Mouse (Mus musculus): Measurements from ENCODE around the gene Nop53.

DNA sequence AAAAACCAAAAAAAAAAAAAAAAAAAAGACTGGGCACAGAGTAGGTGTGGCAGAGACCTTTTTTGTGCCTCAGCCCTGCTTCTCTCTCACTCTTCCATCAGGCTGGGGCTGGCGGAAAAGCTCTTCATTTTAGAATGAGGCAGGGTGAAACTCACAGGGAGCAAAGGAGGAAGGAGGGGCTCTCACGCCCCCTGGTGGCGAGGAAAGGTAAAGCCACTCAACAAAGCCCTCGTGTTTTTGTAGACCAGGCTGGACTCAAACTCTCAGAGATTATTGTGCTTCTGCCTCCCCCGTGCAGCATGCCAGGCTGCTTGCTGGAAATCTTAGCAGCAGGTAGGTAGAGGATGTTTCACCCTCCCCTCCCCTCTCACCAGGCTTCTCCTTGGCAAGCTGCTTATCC lies 28.8 kb upstream of the Nop53 start:
- TF ChIP-seq POLR2A (IDR thresholded peaks at IDR 0.05; ENCODE audit: insufficient read length, low read depth) (no peak), USF1 (IDR thresholded peaks at IDR 0.05; ENCODE audit: low read depth) (no peak), POLR2AphosphoS2 (IDR thresholded peaks at IDR 0.05; ENCODE audit: insufficient read length, low read depth) (no peak), CEBPB (IDR thresholded peaks at IDR 0.05; ENCODE audit: insufficient read depth, poor library complexity, severe bottlenecking) (no peak), E2F4 (IDR thresholded peaks at IDR 0.05; ENCODE audit: insufficient read depth) (no peak), SRF (IDR thresholded peaks at IDR 0.05; ENCODE audit: control insufficient read depth, insufficient read length, low read depth) (no peak), MYOG (IDR thresholded peaks at IDR 0.05; ENCODE audit: control insufficient read depth in 1 of 3, insufficient read depth in 1 of 3, insufficient read length in 2 of 3, low read depth in 2 of 3) (no peak), TCF12 (IDR thresholded peaks at IDR 0.05; ENCODE audit: insufficient read depth, poor library complexity, severe bottlenecking) (no peak)
